Mouse (Mus musculus) brain, embryonic 14.5 days (tissue): ENCODE data around the gene Osbpl3.

Experiments
- CTCF ChIP-seq: fragments of 200-500 bp; IDR thresholded peaks from 2 replicates; pipeline ENCODE4 v1.5.1; 2012; ENCODE audit warnings: inconsistent platforms, mild to moderate bottlenecking, moderate library complexity, borderline replicate concordance; ENCODE audit not compliant: insufficient read depth, insufficient read length; ENCODE audit errors: extremely low read depth
- POLR2A ChIP-seq: fragments of 200-500 bp; IDR thresholded peaks from 2 replicates; pipeline ENCODE4 v1.6.1; 2012; ENCODE audit warnings: mild to moderate bottlenecking, inconsistent platforms, borderline replicate concordance; ENCODE audit not compliant: poor library complexity, insufficient read depth, insufficient read length, severe bottlenecking; ENCODE audit errors: extremely low read depth

DNA sequence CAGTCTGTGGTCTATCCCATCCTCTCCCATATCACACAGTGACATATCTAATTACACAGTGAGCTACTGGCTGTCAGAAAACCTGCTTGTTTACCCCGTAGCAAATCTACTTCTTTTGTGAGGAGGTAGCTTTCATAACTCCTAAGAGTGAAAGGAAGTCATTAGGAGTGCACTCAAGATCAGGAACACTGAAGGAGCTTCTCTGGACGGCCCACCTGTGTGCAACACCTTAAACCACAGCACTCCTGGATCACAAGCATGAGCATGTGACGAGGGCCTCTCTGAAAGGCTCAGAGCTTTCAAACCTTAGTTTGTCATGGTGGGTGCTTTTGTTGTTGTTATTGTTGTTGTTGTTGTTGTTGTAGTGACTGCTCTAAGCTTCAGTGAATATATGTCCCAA, 10.4 kb upstream of the Osbpl3 start:
- TF ChIP-seq CTCF (no peak), POLR2A (no peak)
